Mouse (Mus musculus) ES-E14 (cell line): ENCODE results near the gene Tmem213. TPM values are rescaled to one million over a fixed set of nuclear protein-coding genes. Genes with fewer than 3 reads are reported as not detected.

Source experiments
- DNase-seq: peaks from one replicate; pipeline ENCODE4 v3.0.0-alpha.2; 2013; ENCODE audit warnings: low read depth, low spot score
- H3K27ac ChIP-seq: 2 replicates; pipeline ENCODE4 v1.5.1; 2012; ENCODE audit warnings: low read depth, mild to moderate bottlenecking, low read length, moderate library complexity, mixed read lengths; ENCODE audit not compliant: poor library complexity, insufficient read depth, severe bottlenecking
- H3K36me3 ChIP-seq: 2 replicates; pipeline ENCODE4 v1.6.1; 2012; ENCODE audit warnings: mild to moderate bottlenecking, low read length, moderate library complexity, mixed read lengths; ENCODE audit not compliant: control insufficient read depth, poor library complexity, insufficient read depth, severe bottlenecking
- H3K4me1 ChIP-seq, 2 experiments: fragments of 150-350 bp in 1 of 2; sonication (generic) in 1 of 2; 2 replicates each; pipeline ENCODE4 v1.6.1; 2012; ENCODE audit warnings: low read length in 2 of 2, mild to moderate bottlenecking in 1 of 2, mixed read lengths in 1 of 2; ENCODE audit not compliant: control insufficient read depth in 2 of 2, insufficient read depth in 2 of 2, poor library complexity in 1 of 2
- H3K4me3 ChIP-seq, 2 experiments: fragments of 150-350 bp in 1 of 2; sonication (generic) in 1 of 2; 2 replicates each; pipeline ENCODE4 v1.5.1; 2012; ENCODE audit warnings: low read length in 2 of 2, low read depth in 1 of 2, mild to moderate bottlenecking in 1 of 2, mixed read lengths in 1 of 2; ENCODE audit not compliant: insufficient read depth in 1 of 2, poor library complexity in 1 of 2, severe bottlenecking in 1 of 2
- H3K9ac ChIP-seq: 2 replicates; pipeline ENCODE4 v1.6.1; 2012; ENCODE audit warnings: low read depth, mild to moderate bottlenecking, low read length, mixed read lengths; ENCODE audit not compliant: poor library complexity, insufficient read depth, severe bottlenecking
- H3K9me3 ChIP-seq: fragments of 150-350 bp; sonication (generic); 2 replicates; pipeline ENCODE4 v1.6.1; 2012; ENCODE audit warnings: low read depth, mild to moderate bottlenecking, low read length; ENCODE audit not compliant: control insufficient read depth, insufficient read depth
- CHD2 ChIP-seq: IDR thresholded peaks from 2 replicates; pipeline ENCODE4 v1.6.1; 2014; ENCODE audit warnings: mild to moderate bottlenecking, low read depth, low read length, inconsistent platforms
- HCFC1 ChIP-seq: IDR thresholded peaks from 2 replicates; pipeline ENCODE4 v1.6.1; 2012; ENCODE audit warnings: low read length, inconsistent platforms, borderline replicate concordance; ENCODE audit not compliant: insufficient read depth
- MAFK ChIP-seq: IDR thresholded peaks from 2 replicates; pipeline ENCODE4 v1.6.1; 2014; ENCODE audit warnings: mild to moderate bottlenecking, low read depth, low read length, inconsistent platforms; ENCODE audit not compliant: insufficient read depth
- ZC3H11A ChIP-seq: IDR thresholded peaks from 2 replicates; pipeline ENCODE4 v1.6.1; 2012; ENCODE audit warnings: low read depth, mild to moderate bottlenecking, inconsistent platforms, low read length, borderline replicate concordance
- ZNF384 ChIP-seq: IDR thresholded peaks from 2 replicates; pipeline ENCODE4 v1.6.1; 2012; ENCODE audit warnings: low read depth, low read length, inconsistent platforms
- in situ Hi-C, 2 experiments: fragments of 600-800 bp; cut with MboI; formaldehyde crosslinking; loops; one replicate each; pipeline ENCODE4 v1.15.1; 2025; ENCODE audit warnings: low sequenced_read_pairs in 2 of 2, inconsistent platforms in 1 of 2; ENCODE audit not compliant: unreplicated experiment in 2 of 2
- total RNA-seq: library from RNA; depleted of rRNA; stranded (reverse); fragments of 300-350 nt; gene quantifications from 2 replicates; pipeline ENCODE4 v1.2.3, GENCODE M21; 2012

Tmem213 gene
- total RNA-seq, 1 experiment: not detected

DNA sequence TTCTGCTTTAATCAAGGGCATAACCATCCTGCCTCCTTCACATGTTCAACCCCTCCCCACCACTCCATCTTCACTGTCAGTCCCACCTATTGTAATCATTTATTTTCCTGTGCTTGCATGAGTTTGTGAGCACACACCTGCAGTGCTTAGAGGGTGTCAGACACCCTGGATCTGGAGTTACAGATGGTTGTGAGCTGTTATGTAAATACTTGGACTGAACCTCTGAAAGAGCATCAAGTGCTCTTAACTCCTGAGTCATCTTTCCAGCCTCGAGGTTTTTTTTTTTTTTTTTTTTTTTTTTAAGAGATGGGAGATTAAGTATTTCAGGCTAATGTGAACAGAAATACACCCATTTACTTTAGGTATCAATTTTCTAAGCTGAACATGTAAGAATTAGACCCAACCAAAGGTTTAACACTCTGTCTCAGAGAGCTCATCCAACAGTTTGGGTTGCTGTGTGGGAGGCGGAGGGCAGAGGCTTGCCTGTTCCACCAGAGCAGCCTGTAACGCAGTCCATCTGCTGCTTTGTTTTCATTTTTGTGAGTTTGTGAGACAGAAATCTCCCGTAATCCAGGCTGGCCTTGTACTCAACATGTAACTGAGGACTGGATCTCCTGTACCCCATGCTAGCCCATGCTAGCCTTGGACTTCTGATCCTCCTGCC is 7.2 kb downstream of the Tmem213 start:
- TF ChIP-seq HCFC1 (no peak), CHD2 (no peak), ZC3H11A (no peak), MAFK (no peak), ZNF384 (no peak)
- no peaks in the 10 kb centered on the region for H3K9me3 ChIP-seq
- no peak overlapping the region for H3K4me3 ChIP-seq
- H3K9ac ChIP-seq: no peak overlapping the region
- in situ Hi-C loops: no loop called here
- H3K36me3 ChIP-seq: no peaks in the 10 kb centered on the region
- DNase-seq: no peak
- H3K4me1 ChIP-seq: no peaks in the 10 kb centered on the region
- H3K27ac ChIP-seq: no peak overlapping the region

DNA sequence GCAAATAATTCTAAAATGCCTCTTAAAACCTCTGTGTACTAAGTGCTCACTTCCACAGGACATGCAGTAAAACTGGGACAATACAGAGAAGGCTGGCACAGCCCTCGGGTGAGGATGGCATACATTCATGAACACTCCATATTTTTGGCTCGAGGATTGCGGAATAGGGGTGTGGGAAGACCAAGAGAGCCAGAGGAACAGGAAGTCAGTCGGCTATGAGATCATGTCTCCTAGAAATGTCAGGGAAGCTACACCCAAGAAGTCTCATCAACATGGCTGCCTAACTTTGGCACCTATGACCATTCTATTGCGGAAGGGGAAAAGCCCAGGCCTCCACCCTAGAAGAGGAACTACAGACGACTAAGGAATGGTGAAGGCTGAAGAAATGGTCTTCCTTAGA is 9.3 kb downstream of the Tmem213 start:
- H3K27ac ChIP-seq: no peak overlapping the region
- H3K9me3 ChIP-seq: no peaks in the 10 kb centered on the region
- H3K36me3 ChIP-seq: no peaks in the 10 kb centered on the region
- TF ChIP-seq CHD2: no peak
- in situ Hi-C loops: no loop called here
- DNase-seq: no peak
- H3K4me1 ChIP-seq: no peaks in the 10 kb centered on the region
- H3K4me3 ChIP-seq: no peak overlapping the region
- no peak overlapping the region for H3K9ac ChIP-seq

DNA sequence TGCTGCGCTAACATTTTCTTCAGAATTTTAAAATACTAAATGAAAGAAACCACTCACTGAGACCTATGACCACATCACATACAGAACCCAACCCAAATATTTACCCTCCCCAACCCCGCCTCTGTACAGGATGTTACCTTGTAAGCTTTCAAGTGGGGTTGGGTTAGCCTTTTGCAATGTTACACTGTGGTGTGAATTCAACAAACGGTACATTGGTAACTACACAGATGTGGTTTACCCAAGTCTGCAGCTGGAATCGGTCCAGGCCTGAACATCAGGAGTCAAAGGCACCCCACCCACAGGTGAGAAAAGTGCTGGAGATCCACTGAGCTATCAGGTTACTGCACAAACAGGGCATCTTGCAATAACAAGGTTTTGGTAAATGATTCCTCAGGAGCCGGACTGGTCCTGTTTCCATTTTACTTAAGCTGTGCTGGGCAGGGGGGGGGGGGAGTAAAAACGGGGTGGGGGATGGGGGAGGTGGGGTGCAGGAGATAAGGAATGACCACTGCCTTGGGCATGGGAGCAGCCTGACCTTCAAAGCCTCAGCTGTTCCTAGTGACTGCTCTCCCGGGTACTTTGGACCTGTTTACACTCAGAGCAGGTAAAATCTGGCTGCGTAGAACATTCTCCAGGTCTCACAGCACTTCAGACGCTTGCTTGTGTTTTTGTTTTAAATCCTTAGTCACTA is 11.8 kb downstream of the Tmem213 start:
- in situ Hi-C loops: no loop called here
- no peak overlapping the region for H3K9ac ChIP-seq
- H3K9me3 ChIP-seq: no peaks in the 10 kb centered on the region
- no peaks in the 10 kb centered on the region for H3K4me1 ChIP-seq
- no peaks in the 10 kb centered on the region for H3K36me3 ChIP-seq
- no peak overlapping the region for H3K4me3 ChIP-seq
- DNase-seq: no peak
- TF ChIP-seq MAFK (no peak), ZC3H11A (no peak), CHD2 (no peak), ZNF384 (no peak), HCFC1 (no peak)
- no peak overlapping the region for H3K27ac ChIP-seq

- Histone ChIP-seq H3K4me3 (no peak overlapping the region), H3K4me1 (no peaks in the 10 kb centered on the region), H3K27ac (no peak overlapping the region), H3K9me3 (no peaks in the 10 kb centered on the region), H3K9ac (no peak overlapping the region), H3K36me3 (no peaks in the 10 kb centered on the region)
- no peak for DNase-seq
- in situ Hi-C loops: no loop called here
- no peak for TF ChIP-seq ZNF384
- TF ChIP-seq CHD2: no peak
- no peak for TF ChIP-seq ZC3H11A
- TF ChIP-seq MAFK: no peak
- TF ChIP-seq HCFC1: no peak
Observed at GRCm38 (mm10) chr6:38121843-38122242, 12.8 kb downstream of the Tmem213 start.

GRCm38 (mm10) chr6:38122791-38123190 is 13.7 kb downstream of the Tmem213 start:
- in situ Hi-C loops: no loop called here
- H3K4me3 ChIP-seq: no peak overlapping the region
- DNase-seq: no peak
- no peaks in the 10 kb centered on the region for H3K4me1 ChIP-seq
- TF ChIP-seq MAFK: no peak
- H3K9ac ChIP-seq: no peak overlapping the region
- no peak overlapping the region for H3K27ac ChIP-seq
- H3K9me3 ChIP-seq: no peaks in the 10 kb centered on the region
- 0 out of 2 replicates have a peak, but pooled peaks cover under 1% of the 10 kb centered on the region for H3K36me3 ChIP-seq
